Comparison of ENCODE assay signal across 17 mouse cellular contexts in the genomic region with DNA sequence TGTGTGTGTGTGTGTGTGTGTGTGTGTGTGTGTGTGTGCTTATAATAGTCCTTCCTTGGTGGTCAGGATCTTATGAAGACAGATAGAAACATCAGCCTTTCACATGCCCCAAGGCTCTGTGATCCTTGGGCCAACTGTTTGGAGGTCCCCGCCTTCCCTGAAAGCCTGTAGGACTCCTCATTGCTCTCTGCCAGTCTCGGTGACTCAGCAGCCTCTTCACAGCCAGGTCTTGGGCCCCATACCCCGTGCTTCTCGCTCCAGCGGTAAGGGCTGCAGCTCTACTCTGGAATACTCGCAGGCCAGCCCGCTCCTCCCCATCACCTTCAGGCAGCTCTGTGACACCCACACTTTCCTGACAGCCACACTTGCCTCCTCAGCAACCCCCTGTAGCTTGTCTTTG. TPM values are rescaled to one million over a fixed set of nuclear protein-coding genes. Genes with fewer than 3 reads are reported as not detected.
A peak's percentile ranks its signal among the peaks of the same experiment; 100 is the strongest.
DNase-seq lines count a peak whose midpoint lies in the region; ATAC-seq lines count a peak whose summit lies in the region.
"Had no signal": no experiment of that assay in that cellular context is flagged by ENCODE, and none has a peak within 500 bp of the region (broad histone marks: within the 10 kb centered on the region; RNA-seq: fewer than 3 reads in every experiment).

No protein-coding gene starts in this region.

- no peaks in the 10 kb centered on the region for H3K27me3 ChIP-seq in heart, embryonic 12.5 days (replicated peaks)
- H3K27me3 ChIP-seq: CH12.LX; hindbrain, embryonic 12.5 days; kidney, embryonic 15.5 days; limb, embryonic 12.5 days; liver, embryonic 15.5 days; neural tube, embryonic 13.5 days; stomach, embryonic 15.5 days had no signal

- ATAC-seq in heart, embryonic 12.5 days (ENCODE audit: insufficient number of reproducible peaks, low FRiP score): no peak

- H3K9ac ChIP-seq in heart, embryonic 12.5 days: 0 out of 2 replicates have a peak overlapping the region, but pooled peaks have one; percentile 6
- H3K9ac ChIP-seq: hindbrain, embryonic 12.5 days; kidney, embryonic 15.5 days; limb, embryonic 12.5 days; liver, embryonic 15.5 days; neural tube, embryonic 13.5 days; stomach, embryonic 15.5 days had no signal

- no peaks in the 10 kb centered on the region for H3K9me3 ChIP-seq in heart, embryonic 12.5 days (replicated peaks)
- H3K9me3 ChIP-seq: hindbrain, embryonic 12.5 days; kidney, embryonic 15.5 days; limb, embryonic 12.5 days; liver, embryonic 15.5 days; neural tube, embryonic 13.5 days; stomach, embryonic 15.5 days had no signal

- H3K4me1 ChIP-seq in heart, embryonic 12.5 days (replicated peaks): peaks cover 21% of the 10 kb centered on the region
- H3K4me1 ChIP-seq: kidney, embryonic 15.5 days; limb, embryonic 12.5 days; liver, embryonic 15.5 days; stomach, embryonic 15.5 days had no signal

- WGBS in heart, embryonic 12.5 days: 48% methylated on average over 7 of the region's 7 CpGs

- H3K4me2 ChIP-seq in heart, embryonic 12.5 days: no peak overlapping the region
- H3K4me2 ChIP-seq: hindbrain, embryonic 12.5 days; kidney, embryonic 15.5 days; limb, embryonic 12.5 days; liver, embryonic 15.5 days; midbrain, embryonic 11.5 days; neural tube, embryonic 13.5 days; stomach, embryonic 15.5 days had no signal

- H3K4me3 ChIP-seq in heart, embryonic 12.5 days: no peak overlapping the region
- H3K4me3 ChIP-seq: hindbrain, embryonic 12.5 days; kidney, embryonic 15.5 days; limb, embryonic 12.5 days; liver, embryonic 15.5 days; neural tube, embryonic 13.5 days; stomach, embryonic 15.5 days had no signal

- H3K36me3 ChIP-seq in heart, embryonic 12.5 days: peaks cover 40% of the 10 kb centered on the region
- H3K36me3 ChIP-seq: liver, embryonic 15.5 days had no signal

- H3K27ac ChIP-seq in heart, embryonic 12.5 days (ENCODE audit: poor library complexity, severe bottlenecking): no peak overlapping the region
- H3K27ac ChIP-seq: hindbrain, embryonic 12.5 days; kidney, embryonic 15.5 days; limb, embryonic 12.5 days; liver, embryonic 15.5 days; neural tube, embryonic 13.5 days; stomach, embryonic 15.5 days had no signal

- DNase-seq in heart, adult 8-10 months (ENCODE audit: low spot score): no peak
- DNase-seq in 3134 (ENCODE audit: extremely low read depth, insufficient read length, low spot score) (peak; percentile 48), 416B (ENCODE audit: low read depth) (peak; percentile 39)
- DNase-seq in adrenal gland, postnatal 25 days: peak; percentile 28
- no peak for DNase-seq in kidney, adult 18-20 months
- no peak for DNase-seq in lung, postnatal 10 days
- DNase-seq: cerebellum, adult 9-11 months; gastrocnemius, postnatal 36 days had no signal

RNA-seq across cellular contexts. Expression of gene Atp1a3, which starts 20.7 kb away (rescaled TPM):
- polyA plus RNA-seq in heart, embryonic 12.5 days (2016; fragmentation: Nextera tagmentation; extraction: Ambion mirVana): 2.9 and 3.8 TPM in 2 replicates
- total RNA-seq in heart, adult 8-10 months (2022): 1 to 10 TPM in 2 of 4 experiments, under 1 TPM in 2; 0.60 to 3.3 (median 1.3) TPM
- total RNA-seq in adrenal gland, postnatal 25 days (2021): 84.1 and 110 TPM in 2 replicates

RNA-seq across cellular contexts. Expression of gene Grik5, which starts 45.7 kb away (rescaled TPM):
- 7.7 and 7.9 TPM in 2 replicates for polyA plus RNA-seq in heart, embryonic 12.5 days (2016; fragmentation: Nextera tagmentation; extraction: Ambion mirVana)
- total RNA-seq in heart, adult 8-10 months (2022): 1 to 10 TPM; 3.7 to 4.5 (median 3.8) TPM
- 15.4 and 22.6 TPM in 2 replicates for total RNA-seq in adrenal gland, postnatal 25 days (2021)

RNA-seq across cellular contexts. Expression of gene Zfp574, which starts 45.9 kb away (rescaled TPM):
- 24.4 and 24.5 TPM in 2 replicates for polyA plus RNA-seq in heart, embryonic 12.5 days (2016; fragmentation: Nextera tagmentation; extraction: Ambion mirVana)
- 10 to 100 TPM in 1 of 4 experiments, 1 to 10 TPM in 3; 7.9 to 10.0 (median 9.0) TPM for total RNA-seq in heart, adult 8-10 months (2022)
- 21.0 and 23.3 TPM in 2 replicates for total RNA-seq in adrenal gland, postnatal 25 days (2021)

RNA-seq across cellular contexts. Expression of gene Rabac1, which starts 53.9 kb away (rescaled TPM):
- 153 and 170 TPM in 2 replicates for polyA plus RNA-seq in heart, embryonic 12.5 days (2016; fragmentation: Nextera tagmentation; extraction: Ambion mirVana)
- 100 to 1,000 TPM; 297 to 375 (median 324) TPM for total RNA-seq in heart, adult 8-10 months (2022)
- 244 and 300 TPM in 2 replicates for total RNA-seq in adrenal gland, postnatal 25 days (2021)

Comparison
In these comparisons a context has a peak if more than half of its experiments do, and no peak if none do; other contexts are left out.
1. DNase-seq: peak in 3134 (single experiment), 416B (single experiment) and adrenal gland, postnatal 25 days (single experiment); none in heart, adult 8-10 months (single experiment), kidney, adult 18-20 months (single experiment) and lung, postnatal 10 days (single experiment).
2. RNA of gene Atp1a3, which starts 20.7 kb away (total RNA-seq): 84.1 to 110 TPM in adrenal gland, postnatal 25 days; 0.60 to 3.3 TPM in heart, adult 8-10 months; every median in the first group is over 10 times any median in the second.